Mouse (Mus musculus): ENCODE measurements around the gene Pakap.

The Pakap gene

GRCm38 (mm10) chr4:57812916-57813575 lies 245.1 kb downstream of the Pakap start:
- no peak for DNase-seq

GRCm38 (mm10) chr4:57813576-57813945 lies 245.6 kb downstream of the Pakap start:
- DNase-seq, result no peak

GRCm38 (mm10) chr4:57815355-57815754 lies 247.4 kb downstream of the Pakap start:
- DNase-seq, result no peak

GRCm38 (mm10) chr4:57816146-57816545 lies 248.2 kb downstream of the Pakap start:
- DNase-seq, result no peak

- DNase-seq, result no peak
Observed at GRCm38 (mm10) chr4:57820839-57821374, 252.9 kb downstream of the Pakap start.

- DNase-seq, result no peak
Observed at GRCm38 (mm10) chr4:57821556-57822356, 253.8 kb downstream of the Pakap start.

- DNase-seq, result no peak
Observed at GRCm38 (mm10) chr4:57822641-57823040, 254.7 kb downstream of the Pakap start.

- DNase-seq, result no peak
Observed at GRCm38 (mm10) chr4:57824626-57825240, 256.8 kb downstream of the Pakap start.

GRCm38 (mm10) chr4:57826272-57826671 lies 258.3 kb downstream of the Pakap start:
- no peak for DNase-seq

- DNase-seq, result no peak
Observed at GRCm38 (mm10) chr4:57829131-57829530, 261.2 kb downstream of the Pakap start.

GRCm38 (mm10) chr4:57829740-57830139 lies 261.8 kb downstream of the Pakap start:
- no peak for DNase-seq

- no peak for DNase-seq
Observed at GRCm38 (mm10) chr4:57832318-57832717, 264.3 kb downstream of the Pakap start.

GRCm38 (mm10) chr4:57833060-57833459 lies 265.1 kb downstream of the Pakap start:
- DNase-seq, result no peak

- no peak for DNase-seq
Observed at GRCm38 (mm10) chr4:57834141-57834540, 266.2 kb downstream of the Pakap start.

GRCm38 (mm10) chr4:57837089-57837488 lies 269.1 kb downstream of the Pakap start:
- no peak for DNase-seq

- no peak for DNase-seq
Observed at GRCm38 (mm10) chr4:57839343-57839742, 271.4 kb downstream of the Pakap start.

- DNase-seq, result no peak
Observed at GRCm38 (mm10) chr4:57841911-57842310, 273.9 kb downstream of the Pakap start.

GRCm38 (mm10) chr4:57842472-57843305 lies 274.7 kb downstream of the Pakap start:
- DNase-seq, result no peak

GRCm38 (mm10) chr4:57845031-57845431 lies 277.1 kb downstream of the Pakap start:
- peak; percentile 30 for DNase-seq

- DNase-seq, result no peak
Observed at GRCm38 (mm10) chr4:57845541-57846210, 277.7 kb downstream of the Pakap start.

- DNase-seq, result no peak
Observed at GRCm38 (mm10) chr4:57846381-57846990, 278.5 kb downstream of the Pakap start.

GRCm38 (mm10) chr4:57846991-57847422 lies 279.0 kb downstream of the Pakap start:
- no peak for DNase-seq

Data from right cerebral cortex, postnatal 4 days (tissue).